Mouse (Mus musculus): ENCODE results near the gene Mapt.
A peak's percentile ranks its signal among the peaks of the same experiment; 100 is the strongest.
"Not testable (repeated sequence)": the region's sequence is repeated elsewhere in the genome, so short reads cannot be mapped to it uniquely, and the experiment has no call there.

Mapt gene

DNA sequence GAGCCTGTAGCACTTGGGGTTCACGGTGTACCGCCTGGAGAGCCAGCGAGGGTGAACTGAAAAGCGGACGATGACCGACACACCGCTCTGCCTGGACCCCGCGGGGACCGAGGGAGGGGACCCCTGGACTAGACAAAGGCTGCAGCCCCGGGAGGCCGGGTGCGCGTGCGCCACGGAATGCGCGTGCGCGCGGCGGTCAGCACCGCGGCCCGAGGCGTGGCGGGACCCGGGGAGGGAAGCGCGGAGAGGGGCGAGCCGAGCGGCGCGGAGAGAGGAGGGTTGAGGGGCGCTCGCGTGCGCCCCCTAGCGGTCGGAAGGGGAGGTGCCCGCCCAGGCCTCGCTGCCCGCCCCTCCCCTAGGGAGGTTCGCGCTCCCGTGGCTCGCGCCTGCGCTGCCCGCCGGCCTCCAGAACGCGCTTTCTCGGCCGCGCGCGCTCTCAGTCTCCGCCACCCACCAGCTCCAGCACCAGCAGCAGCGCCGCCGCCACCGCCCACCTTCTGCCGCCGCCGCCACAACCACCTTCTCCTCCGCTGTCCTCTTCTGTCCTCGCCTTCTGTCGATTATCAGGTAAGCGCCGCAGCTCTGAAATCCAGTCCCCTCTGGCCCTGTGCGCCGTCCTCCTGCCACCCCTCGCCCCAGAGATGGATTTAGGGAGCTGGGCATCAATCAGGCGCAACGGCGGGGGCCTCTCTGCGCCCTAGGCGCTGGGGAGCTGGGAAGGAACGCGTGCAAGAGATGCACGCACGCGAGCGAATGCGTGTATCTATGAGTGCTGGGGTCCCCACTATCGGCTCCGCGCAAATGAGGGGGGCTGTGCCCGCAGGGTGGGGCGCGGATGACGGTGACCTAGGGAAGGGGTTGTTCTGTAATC is at the start of gene Mapt:
Gene Mapt (plus strand): TSS at position 350 of the 871 bp plus-strand sequence.
- peak; percentile 89 for DNase-seq (ENCODE audit: low spot score)

GRCm38 (mm10) chr11:104182141-104182540 is 49.0 kb upstream of the Mapt start:
- no peak for DNase-seq (ENCODE audit: low spot score)

GRCm38 (mm10) chr11:104186135-104186836 is 44.9 kb upstream of the Mapt start, which contains the start of gene Sppl2c:
Gene Sppl2c, plus strand, starts transcription at chr11:104186327.
- no peak for DNase-seq (ENCODE audit: low spot score)

GRCm38 (mm10) chr11:104186837-104187150 is 44.4 kb upstream of the Mapt start:
- DNase-seq (ENCODE audit: low spot score) = no peak

- DNase-seq (ENCODE audit: low spot score) = no peak
These were observed 43.4 kb upstream of the Mapt start for GRCm38 (mm10) chr11:104187766-104188165.

GRCm38 (mm10) chr11:104190008-104190407 is 41.2 kb upstream of the Mapt start:
- no peak for DNase-seq (ENCODE audit: low spot score)

DNA sequence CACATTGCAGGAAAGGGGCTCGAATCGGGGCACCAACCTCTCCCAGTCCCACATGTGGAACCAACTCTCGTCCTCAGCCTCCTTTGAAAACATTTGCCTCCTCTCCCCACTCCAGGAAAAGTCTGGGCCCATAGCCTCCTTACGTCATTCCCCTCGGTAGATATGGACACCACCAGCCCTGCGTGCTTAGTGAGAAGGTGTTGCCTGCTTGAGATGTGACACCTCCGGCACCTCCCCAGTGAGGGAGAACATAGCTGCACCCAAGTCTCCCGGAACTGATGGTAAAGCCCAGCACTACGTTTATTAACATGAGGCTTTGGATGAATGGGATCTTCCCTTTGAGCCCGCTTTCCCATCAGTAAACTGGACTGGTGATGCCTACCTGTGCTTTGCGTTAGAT is 35.8 kb upstream of the Mapt start:
- no peak for DNase-seq (ENCODE audit: low spot score)

GRCm38 (mm10) chr11:104195791-104196190 is 35.4 kb upstream of the Mapt start:
- peak; percentile 35 for DNase-seq (ENCODE audit: low spot score)

DNA sequence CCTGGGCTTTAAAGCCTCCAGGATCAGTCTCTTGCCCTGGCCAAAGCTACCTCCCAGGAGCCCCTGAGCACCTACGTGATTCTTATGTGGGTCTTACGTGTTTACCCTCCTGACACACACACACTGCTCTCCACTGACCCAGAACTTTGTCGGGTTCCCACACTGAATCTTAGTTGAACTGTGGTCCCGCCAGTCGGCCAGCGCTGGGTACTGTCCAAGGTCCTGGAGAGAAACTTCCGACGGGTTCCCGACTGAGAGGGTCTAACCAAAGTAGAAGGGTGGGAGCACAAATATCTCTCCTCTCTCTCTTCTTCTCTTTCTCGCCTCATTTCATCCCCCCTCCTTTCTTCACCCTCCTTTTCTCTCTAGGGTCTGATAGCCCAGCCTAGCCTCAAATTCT is 33.3 kb upstream of the Mapt start:
- peak; percentile 49 for DNase-seq (ENCODE audit: low spot score)

GRCm38 (mm10) chr11:104203271-104203670 is 27.9 kb upstream of the Mapt start:
- no peak for DNase-seq (ENCODE audit: low spot score)

- no peak for DNase-seq (ENCODE audit: low spot score)
These were observed 24.6 kb upstream of the Mapt start for GRCm38 (mm10) chr11:104206573-104206972.

GRCm38 (mm10) chr11:104209041-104209440 is 22.1 kb upstream of the Mapt start:
- DNase-seq (ENCODE audit: low spot score) = no peak

GRCm38 (mm10) chr11:104211251-104211650 is 19.9 kb upstream of the Mapt start:
- DNase-seq (ENCODE audit: low spot score) = no peak

GRCm38 (mm10) chr11:104214128-104214527 is 17.1 kb upstream of the Mapt start:
- not testable (repeated sequence) for DNase-seq (ENCODE audit: low spot score)

DNA sequence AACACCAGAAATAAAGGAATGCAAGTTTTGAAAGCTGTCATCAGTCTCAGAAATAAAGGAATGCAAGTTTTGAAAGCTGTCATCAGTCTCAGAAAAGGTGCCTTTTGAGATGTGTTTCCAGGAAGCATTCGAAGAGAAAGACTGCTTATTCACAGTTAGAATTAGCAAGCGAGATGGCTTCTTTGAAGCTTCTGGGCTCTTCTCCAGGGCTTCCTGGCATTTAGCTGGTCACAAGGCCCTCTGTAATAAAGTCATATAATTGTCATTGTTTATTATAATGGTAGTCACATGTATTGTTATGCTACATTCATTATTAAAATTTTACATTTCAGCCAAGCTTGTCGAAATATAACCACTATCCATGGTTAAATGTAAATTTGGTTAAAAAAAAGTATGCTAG is 13.1 kb upstream of the Mapt start:
- DNase-seq (ENCODE audit: low spot score) = no peak

GRCm38 (mm10) chr11:104220291-104220690 is 10.9 kb upstream of the Mapt start:
- no peak for DNase-seq (ENCODE audit: low spot score)

GRCm38 (mm10) chr11:104221751-104222150 is 9.4 kb upstream of the Mapt start:
- no peak for DNase-seq (ENCODE audit: low spot score)

DNA sequence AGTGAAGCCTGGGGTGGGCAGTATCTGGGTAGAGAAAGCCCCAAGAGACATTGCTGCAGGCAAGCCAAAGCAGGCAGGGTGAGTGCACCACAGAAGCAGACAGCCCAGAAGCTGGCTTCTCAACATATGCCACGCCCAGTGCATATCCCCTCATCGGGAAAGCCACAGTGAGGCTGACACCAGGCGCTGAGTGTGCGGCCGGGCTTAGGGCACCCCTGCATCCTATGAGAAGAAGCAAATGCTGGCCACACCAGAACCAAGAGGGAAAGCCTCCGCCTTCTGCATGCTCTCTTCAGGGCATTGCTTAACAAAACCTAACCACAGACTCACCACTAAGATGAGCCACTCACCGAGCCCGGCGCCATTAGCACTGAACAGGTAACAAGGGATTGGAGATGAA is 7.9 kb upstream of the Mapt start:
- DNase-seq (ENCODE audit: low spot score) = no peak

- no peak for DNase-seq (ENCODE audit: low spot score)
These were observed 1.8 kb upstream of the Mapt start for GRCm38 (mm10) chr11:104229391-104229790.

- DNase-seq (ENCODE audit: low spot score) = no peak
These were observed 968 bp upstream of the Mapt start for GRCm38 (mm10) chr11:104230066-104230778.

DNA sequence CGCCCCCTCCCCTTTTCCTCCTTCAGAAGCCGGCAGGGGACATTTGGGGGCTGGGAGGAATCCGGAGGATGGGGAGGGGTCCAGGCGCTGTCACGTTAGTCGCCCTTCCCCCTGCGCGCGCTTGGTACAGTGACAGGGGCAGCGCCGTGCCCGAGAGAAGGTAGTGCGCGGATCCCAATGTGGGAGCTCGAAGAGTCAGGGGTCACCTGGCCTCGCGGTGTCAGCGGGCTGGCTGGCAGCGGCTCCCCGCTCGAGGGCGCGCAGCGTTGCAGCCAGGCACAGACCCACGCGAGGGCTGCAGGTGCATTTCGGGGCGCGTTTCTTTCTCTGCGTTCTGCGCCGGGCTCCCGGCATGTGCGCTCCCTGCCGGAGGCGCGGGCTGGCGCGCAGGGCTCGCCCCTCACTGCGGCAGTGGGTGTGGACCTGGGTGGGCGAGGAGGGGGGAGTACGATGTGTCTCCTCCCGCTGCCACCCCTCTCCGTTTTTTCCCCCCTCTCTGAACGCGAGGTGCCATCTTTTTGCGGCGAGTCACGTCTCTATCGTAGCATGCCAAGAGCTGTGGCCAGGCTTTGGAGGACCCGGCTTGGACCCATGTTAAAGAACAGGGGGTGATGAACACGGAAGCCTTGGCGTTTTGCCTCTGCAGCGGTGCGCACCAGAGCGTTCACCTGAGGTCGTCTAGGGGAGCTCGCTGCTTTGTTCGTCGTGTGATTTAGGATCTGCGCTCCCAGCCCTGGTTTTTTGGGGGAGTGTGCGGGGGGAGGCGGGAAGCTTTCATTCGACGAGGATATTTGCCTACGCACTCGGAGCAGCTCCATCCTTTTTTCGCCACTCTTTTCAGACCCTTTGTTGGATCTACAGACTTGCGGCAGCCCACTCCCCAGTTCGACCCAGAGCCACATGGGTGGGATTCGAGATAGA is 1.2 kb downstream of the Mapt start:
- peak; percentile 26 for DNase-seq (ENCODE audit: low spot score)

DNA sequence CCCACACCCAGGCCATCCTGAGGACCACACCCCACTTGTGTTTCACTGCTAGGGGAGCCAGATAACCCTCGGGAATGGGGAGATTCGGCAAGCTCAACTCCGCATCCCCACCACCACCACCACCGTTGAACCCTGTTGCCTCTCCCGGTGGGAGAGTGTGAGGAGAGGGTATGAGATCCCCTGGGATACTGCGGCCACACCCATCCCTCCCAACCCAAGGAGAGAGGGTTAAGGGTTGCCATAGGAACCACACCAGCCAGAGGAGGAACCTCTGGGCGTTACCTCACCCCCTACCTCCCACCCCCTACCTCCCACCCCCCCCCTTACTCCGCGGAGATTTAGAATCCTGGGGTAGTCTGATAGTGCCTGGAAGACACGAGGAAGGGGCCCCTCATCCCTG is 1.9 kb downstream of the Mapt start:
- DNase-seq (ENCODE audit: low spot score) = no peak
